Mouse (Mus musculus) hindbrain, embryonic 11.5 days (tissue): ENCODE measurements around the gene Pnmal2. TPM values are rescaled to one million over a fixed set of nuclear protein-coding genes. Genes with fewer than 3 reads are reported as not detected.

Experiments
- ATAC-seq: fragments of 200-750 bp; cut with Nextera tagmentation; 2 replicates; pipeline ENCODE4 v1.8.0; 2017; ENCODE audit warnings: mild to moderate bottlenecking, moderate TSS enrichment, moderate library complexity; ENCODE audit not compliant: low FRiP score
- DNase-seq: peaks from one replicate; pipeline ENCODE4 v3.0.0-alpha.2; 2015; ENCODE audit warnings: low spot score
- H3K27ac ChIP-seq: fragments of 300-500 bp; sonication (generic); 2 replicates; pipeline ENCODE4 v1.5.1; 2014; ENCODE audit warnings: mild to moderate bottlenecking, low read depth, low read length
- H3K27me3 ChIP-seq: fragments of 300-500 bp; sonication (generic); 2 replicates; pipeline ENCODE4 v1.6.1; 2014; ENCODE audit warnings: mild to moderate bottlenecking, low read length, moderate library complexity, mixed read lengths; ENCODE audit not compliant: control insufficient read depth, insufficient read depth
- H3K36me3 ChIP-seq: fragments of 300-500 bp; sonication (generic); 2 replicates; pipeline ENCODE4 v1.6.1; 2014; ENCODE audit warnings: mild to moderate bottlenecking, low read length, moderate library complexity, mixed read lengths; ENCODE audit not compliant: control insufficient read depth, insufficient read depth
- H3K4me1 ChIP-seq: fragments of 300-500 bp; sonication (generic); replicated peaks from 2 replicates; pipeline ENCODE4 v1.6.1; 2014; ENCODE audit warnings: low read length, mixed read lengths; ENCODE audit not compliant: control insufficient read depth, insufficient read depth
- H3K4me2 ChIP-seq: fragments of 300-500 bp; sonication (generic); replicated peaks from 2 replicates; pipeline ENCODE4 v1.6.1; 2014; ENCODE audit warnings: mild to moderate bottlenecking, low read depth, low read length
- H3K4me3 ChIP-seq: fragments of 300-500 bp; sonication (generic); 2 replicates; pipeline ENCODE4 v1.5.1; 2014; ENCODE audit warnings: low read depth, low read length
- H3K9ac ChIP-seq: fragments of 300-500 bp; sonication (generic); 2 replicates; pipeline ENCODE4 v1.6.1; 2014; ENCODE audit warnings: low read depth, low read length
- H3K9me3 ChIP-seq: fragments of 300-500 bp; sonication (generic); 2 replicates; pipeline ENCODE4 v1.6.1; 2016; ENCODE audit warnings: low read length; ENCODE audit not compliant: control insufficient read depth
- WGBS: fragments of 180-500 bp; shearing (Covaris S2); extraction: QIAGEN DNeasy Blood & Tissue Kit; methylation state at CpG from one replicate; pipeline ENCODE4 v1.1.7; 2014; 5-methylcytosine and 5-hydroxymethylcytosine counted together
- polyA plus RNA-seq: library from polyadenylated mRNA; unstranded; fragments of >200 nt; fragmentation: Nextera tagmentation; extraction: Ambion mirVana; gene quantifications from 2 replicates; pipeline ENCODE4 v1.2.1, GENCODE M21; 2014

The Pnmal2 gene
- polyA plus RNA-seq, 1 experiment from 2014 or later = 11.0 TPM

- no peak overlapping the region for H3K4me2 ChIP-seq
- H3K4me3 ChIP-seq = no peak overlapping the region
- no peaks in the 10 kb centered on the region for H3K27me3 ChIP-seq
- no peaks in the 10 kb centered on the region for H3K9me3 ChIP-seq
- H3K9ac ChIP-seq = no peak overlapping the region
- H3K4me1 ChIP-seq = no peaks in the 10 kb centered on the region
- ATAC-seq = peak; percentile 22; the same call in 1 of the 2 replicates
- WGBS = 3% methylated on average over 1 of the region's 1 CpGs
- DNase-seq = peak; percentile 80
- no peaks in the 10 kb centered on the region for H3K36me3 ChIP-seq
- no peak overlapping the region for H3K27ac ChIP-seq
These were observed 13.6 kb upstream of the Pnmal2 start for GRCm38 (mm10) chr7:16930850-16931249.

DNA sequence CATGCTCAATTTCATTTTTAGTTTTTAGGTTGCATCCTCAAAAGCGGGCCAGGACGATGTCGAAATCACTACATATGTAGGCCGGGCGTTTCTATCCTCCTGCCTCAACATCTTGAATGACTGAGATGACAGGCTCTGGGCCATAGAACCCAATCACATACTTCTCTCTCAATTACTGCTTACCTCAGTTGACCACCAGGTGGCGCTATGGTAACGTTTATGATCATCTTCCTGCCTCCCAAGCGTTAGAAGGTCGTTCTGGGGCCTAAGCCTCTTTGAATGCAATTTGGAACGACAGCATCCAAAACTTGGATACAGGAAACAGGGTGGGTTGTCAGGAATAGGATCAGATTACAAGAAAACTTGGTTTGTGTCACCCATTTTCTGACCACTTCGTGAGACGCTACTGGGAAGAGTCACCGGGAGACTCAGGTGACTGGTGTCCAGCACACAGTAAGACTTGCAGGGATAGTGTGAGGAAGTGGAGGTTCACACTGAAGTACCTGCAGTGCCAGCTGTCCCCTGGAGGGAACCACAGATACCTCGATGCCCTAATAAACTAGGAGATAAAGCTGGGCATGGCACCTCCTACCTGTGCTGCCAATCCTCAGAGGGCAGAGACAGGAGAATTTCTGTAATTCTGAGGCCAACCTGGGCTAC lies 12.4 kb upstream of the Pnmal2 start:
- DNase-seq = peak; percentile 93
- peak; percentile 71 for ATAC-seq
- H3K9me3 ChIP-seq = no peaks in the 10 kb centered on the region
- no peak overlapping the region for H3K4me3 ChIP-seq
- H3K9ac ChIP-seq = no peak overlapping the region
- no peaks in the 10 kb centered on the region for H3K36me3 ChIP-seq
- 18% methylated on average over 14 of the region's 14 CpGs for WGBS
- no peak overlapping the region for H3K27ac ChIP-seq
- no peaks in the 10 kb centered on the region for H3K27me3 ChIP-seq
- no peaks in the 10 kb centered on the region for H3K4me1 ChIP-seq
- H3K4me2 ChIP-seq = no peak overlapping the region

GRCm38 (mm10) chr7:16932704-16933577 lies 11.5 kb upstream of the Pnmal2 start:
- Histone ChIP-seq H3K9me3 (no peaks in the 10 kb centered on the region), H3K4me2 (no peak overlapping the region), H3K9ac (no peak overlapping the region), H3K27me3 (no peaks in the 10 kb centered on the region), H3K36me3 (no peaks in the 10 kb centered on the region), H3K4me3 (no peak overlapping the region), H3K27ac (no peak overlapping the region), H3K4me1 (no peaks in the 10 kb centered on the region)
- 48% methylated on average over 14 of the region's 14 CpGs for WGBS
- ATAC-seq = peak; percentile 55
- peak; percentile 74 for DNase-seq

DNA sequence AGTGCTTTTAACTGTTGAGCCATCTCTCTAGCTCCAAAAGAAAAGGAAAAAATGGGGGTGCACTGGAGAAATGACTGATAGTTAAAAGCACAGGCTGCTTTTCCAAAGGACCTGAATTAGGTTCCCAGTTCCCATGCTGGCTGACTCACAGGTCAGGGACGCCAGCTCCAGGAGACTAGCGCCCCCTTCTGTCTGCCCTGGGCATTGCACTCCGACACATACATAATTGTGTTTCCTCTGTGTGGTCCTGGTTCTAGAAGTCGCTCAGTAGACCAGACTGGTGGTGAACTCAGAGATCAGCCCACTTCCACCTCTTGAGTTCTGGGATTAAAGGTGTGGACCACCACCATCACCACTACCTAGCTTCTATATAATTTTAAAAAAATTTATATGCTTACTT lies 7.2 kb upstream of the Pnmal2 start:
- Histone ChIP-seq H3K27ac (no peak overlapping the region), H3K27me3 (no peaks in the 10 kb centered on the region), H3K9ac (no peak overlapping the region), H3K4me2 (no peak overlapping the region), H3K4me3 (no peak overlapping the region), H3K36me3 (no peaks in the 10 kb centered on the region), H3K9me3 (no peaks in the 10 kb centered on the region), H3K4me1 (no peaks in the 10 kb centered on the region)
- 47% methylated on average over 4 of the region's 4 CpGs for WGBS
- ATAC-seq = no peak
- DNase-seq = no peak

- H3K27ac ChIP-seq = no peak overlapping the region
- H3K27me3 ChIP-seq = no peaks in the 10 kb centered on the region
- no peaks in the 10 kb centered on the region for H3K9me3 ChIP-seq
- 71% methylated on average over 17 of the region's 17 CpGs for WGBS
- no peaks in the 10 kb centered on the region for H3K36me3 ChIP-seq
- H3K9ac ChIP-seq = no peak overlapping the region
- ATAC-seq = peak; percentile 58; the same call in 1 of the 2 replicates
- H3K4me3 ChIP-seq = no peak overlapping the region
- DNase-seq = peak; percentile 47
- H3K4me2 ChIP-seq = no peak overlapping the region
- no peaks in the 10 kb centered on the region for H3K4me1 ChIP-seq
These were observed 6.2 kb upstream of the Pnmal2 start for GRCm38 (mm10) chr7:16938117-16938791.

GRCm38 (mm10) chr7:16940292-16940691 lies 4.2 kb upstream of the Pnmal2 start:
- no peaks in the 10 kb centered on the region for H3K36me3 ChIP-seq
- H3K9me3 ChIP-seq = no peaks in the 10 kb centered on the region
- no peak overlapping the region for H3K9ac ChIP-seq
- no peak overlapping the region for H3K4me3 ChIP-seq
- peaks cover 5% of the 10 kb centered on the region for H3K27me3 ChIP-seq
- 50% methylated on average over 7 of the region's 7 CpGs for WGBS
- H3K27ac ChIP-seq = no peak overlapping the region
- H3K4me2 ChIP-seq = no peak overlapping the region
- no peak for DNase-seq
- no peak for ATAC-seq
- H3K4me1 ChIP-seq = 0 out of 2 replicates have a peak, but pooled peaks cover 2% of the 10 kb centered on the region

DNA sequence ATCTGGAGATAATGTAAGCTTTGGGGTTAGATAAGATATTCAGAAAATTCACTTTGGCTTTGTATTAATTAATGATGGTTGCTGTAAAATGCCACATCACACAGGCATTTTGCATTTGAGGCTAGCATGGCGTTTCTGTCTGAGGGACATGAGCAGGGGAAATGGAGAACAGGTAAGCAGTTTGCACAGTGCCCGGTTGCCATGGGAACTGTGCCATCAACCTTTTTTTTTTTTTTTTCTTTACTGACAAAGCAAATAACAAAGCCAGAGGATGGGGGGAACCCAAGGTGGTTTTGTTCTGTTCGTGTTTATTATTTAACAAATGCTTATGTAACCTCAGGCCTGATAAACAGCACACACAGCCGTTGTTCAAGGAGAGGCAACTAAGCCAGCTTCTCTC lies 1.6 kb upstream of the Pnmal2 start:
- Histone ChIP-seq H3K9ac (no peak overlapping the region), H3K9me3 (no peaks in the 10 kb centered on the region), H3K4me2 (no peak overlapping the region), H3K4me1 (peaks cover 19% of the 10 kb centered on the region; the same call in 1 of the 2 replicates), H3K36me3 (no peaks in the 10 kb centered on the region), H3K4me3 (no peak overlapping the region), H3K27ac (no peak overlapping the region), H3K27me3 (peaks cover 30% of the 10 kb centered on the region)
- no peak for DNase-seq
- no peak for ATAC-seq
- WGBS = 64% methylated on average over 4 of the region's 4 CpGs

DNA sequence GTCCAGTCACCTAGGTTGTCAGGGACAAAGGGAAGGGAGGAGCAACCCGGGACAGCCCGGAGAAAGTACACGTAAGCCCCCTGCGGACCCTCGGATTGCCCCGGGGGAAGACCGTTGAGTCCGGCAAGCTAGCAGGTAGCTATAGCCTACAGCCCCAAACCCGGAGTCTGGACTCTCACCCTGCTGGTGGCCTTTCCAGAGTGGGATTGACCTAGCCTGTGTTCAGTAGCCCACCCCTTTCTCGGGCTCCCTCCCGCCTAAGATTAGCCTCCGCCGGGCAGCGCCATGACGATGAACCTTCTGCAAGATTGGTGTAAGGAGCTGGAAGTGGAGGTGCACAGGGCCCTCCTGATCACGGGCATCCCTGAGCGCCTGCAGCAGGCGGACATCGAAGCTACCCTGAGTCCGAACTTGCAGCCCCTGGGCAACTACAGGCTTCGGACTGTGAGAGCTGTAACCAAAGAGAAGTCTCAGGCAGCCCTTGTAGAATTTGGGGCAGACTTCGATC lies 380 bp downstream of the Pnmal2 start:
- peaks cover 28% of the 10 kb centered on the region; the same call in 1 of the 2 replicates for H3K4me1 ChIP-seq

More for the DNA sequence above, 380 bp downstream of the Pnmal2 start:
- H3K9ac ChIP-seq = peak overlapping the region; percentile 81
- H3K27me3 ChIP-seq = peaks cover 50% of the 10 kb centered on the region
- H3K36me3 ChIP-seq = no peaks in the 10 kb centered on the region
- no peaks in the 10 kb centered on the region for H3K9me3 ChIP-seq
- peak overlapping the region; percentile 67 for H3K27ac ChIP-seq
- ATAC-seq (peak; percentile 62), DNase-seq (no peak)
- H3K4me3 ChIP-seq = peak overlapping the region; percentile 67
- WGBS = 1% methylated on average over 22 of the region's 22 CpGs
- H3K4me2 ChIP-seq = peak overlapping the region; percentile 87
